Mouse (Mus musculus): ENCODE data around the gene Hoxd4. TPM values are rescaled to one million over a fixed set of nuclear protein-coding genes. Genes with fewer than 3 reads are reported as not detected.

Hoxd4 gene
- polyA plus RNA-seq, 1 experiment from 2014 or later = 0.15 TPM

MicroRNA genes within 50 kb of the gene (microRNA counts, 519-probe panel; counts per million panel counts)
- 2,089 counts per million, percentile 27 among the panel's probes with 10 or more counts for microRNA mmu-miR-10b

Small RNA genes within 50 kb of the gene (microRNA-seq; reads per million reads assigned to microRNA genes)
- gene Gm44463 (not detected), gene Mir10b (2,660 reads per million, percentile 86 among the genes with 10 or more reads in this experiment)

Other genes starting within 250 kb of the Hoxd4 start
- 15.3 and 15.9 TPM in 2 replicates for gene Lnpk, start 132.5 kb upstream of the Hoxd4 start, polyA plus RNA-seq (2015; fragmentation: Nextera tagmentation; extraction: Ambion mirVana)
- gene Evx2, start 52.4 kb upstream of the Hoxd4 start, polyA plus RNA-seq (2015; fragmentation: Nextera tagmentation; extraction: Ambion mirVana) = not detected in 2 replicates
- 0.14 TPM in 1 of 2 replicates, not detected in the other for gene Hoxd13, start 43.6 kb upstream of the Hoxd4 start, polyA plus RNA-seq (2015; fragmentation: Nextera tagmentation; extraction: Ambion mirVana)
- 0.10 TPM in 1 of 2 replicates, not detected in the other for gene Hoxd12, start 36.9 kb upstream of the Hoxd4 start, polyA plus RNA-seq (2015; fragmentation: Nextera tagmentation; extraction: Ambion mirVana)
- not detected in 2 replicates for gene Hoxd11, start 32.4 kb upstream of the Hoxd4 start, polyA plus RNA-seq (2015; fragmentation: Nextera tagmentation; extraction: Ambion mirVana)
- gene Hoxd10, start 20.0 kb upstream of the Hoxd4 start, polyA plus RNA-seq (2015; fragmentation: Nextera tagmentation; extraction: Ambion mirVana) = 0.08 TPM in 1 of 2 replicates, not detected in the other
- 0.14 and 0.15 TPM in 2 replicates for gene Hoxd9, start 14.2 kb upstream of the Hoxd4 start, polyA plus RNA-seq (2015; fragmentation: Nextera tagmentation; extraction: Ambion mirVana)
- 0.24 and 0.56 TPM in 2 replicates for gene Hoxd8, start 7.3 kb upstream of the Hoxd4 start, polyA plus RNA-seq (2015; fragmentation: Nextera tagmentation; extraction: Ambion mirVana)
- 0.29 and 1.0 TPM in 2 replicates for gene Hoxd3, start within 50 bp of the Hoxd4 start, polyA plus RNA-seq (2015; fragmentation: Nextera tagmentation; extraction: Ambion mirVana)
- not detected in 2 replicates for gene Gm28230, start 14.8 kb downstream of the Hoxd4 start, polyA plus RNA-seq (2015; fragmentation: Nextera tagmentation; extraction: Ambion mirVana)
- gene Hoxd1, start 51.1 kb downstream of the Hoxd4 start, polyA plus RNA-seq (2015; fragmentation: Nextera tagmentation; extraction: Ambion mirVana) = not detected in 2 replicates
- gene Mtx2, start 113.9 kb downstream of the Hoxd4 start, polyA plus RNA-seq (2015; fragmentation: Nextera tagmentation; extraction: Ambion mirVana) = 133 and 158 TPM in 2 replicates